Mouse (Mus musculus) stomach, postnatal 0 days (tissue): ENCODE results near the gene Naa40.

Experiments used
- CTCF ChIP-seq: IDR thresholded peaks from 2 replicates; pipeline ENCODE4 v1.5.1; 2016; ENCODE audit warnings: antibody characterized with exemption, low read depth, mild to moderate bottlenecking, moderate library complexity
- EP300 ChIP-seq: optimal IDR thresholded peaks from 2 replicates; pipeline ENCODE3; 2016; ENCODE audit warnings: antibody characterized with exemption

- no peak for TF ChIP-seq CTCF
- no peak for TF ChIP-seq EP300
Observed at GRCm38 (mm10) chr19:7265478-7266191, 24.7 kb upstream of the Naa40 start.
